Mouse (Mus musculus) thymus, postnatal 10 days (tissue): ENCODE results near the gene H2afz.
"Not testable (repeated sequence)": the region's sequence is repeated elsewhere in the genome, so short reads cannot be mapped to it uniquely, and the experiment has no call there.

Experiments
- DNase-seq, 2 experiments: peaks; one replicate each; pipeline ENCODE4 v3.0.0; 2021; ENCODE audit warnings: low spot score in 2 of 2

H2afz gene

DNA sequence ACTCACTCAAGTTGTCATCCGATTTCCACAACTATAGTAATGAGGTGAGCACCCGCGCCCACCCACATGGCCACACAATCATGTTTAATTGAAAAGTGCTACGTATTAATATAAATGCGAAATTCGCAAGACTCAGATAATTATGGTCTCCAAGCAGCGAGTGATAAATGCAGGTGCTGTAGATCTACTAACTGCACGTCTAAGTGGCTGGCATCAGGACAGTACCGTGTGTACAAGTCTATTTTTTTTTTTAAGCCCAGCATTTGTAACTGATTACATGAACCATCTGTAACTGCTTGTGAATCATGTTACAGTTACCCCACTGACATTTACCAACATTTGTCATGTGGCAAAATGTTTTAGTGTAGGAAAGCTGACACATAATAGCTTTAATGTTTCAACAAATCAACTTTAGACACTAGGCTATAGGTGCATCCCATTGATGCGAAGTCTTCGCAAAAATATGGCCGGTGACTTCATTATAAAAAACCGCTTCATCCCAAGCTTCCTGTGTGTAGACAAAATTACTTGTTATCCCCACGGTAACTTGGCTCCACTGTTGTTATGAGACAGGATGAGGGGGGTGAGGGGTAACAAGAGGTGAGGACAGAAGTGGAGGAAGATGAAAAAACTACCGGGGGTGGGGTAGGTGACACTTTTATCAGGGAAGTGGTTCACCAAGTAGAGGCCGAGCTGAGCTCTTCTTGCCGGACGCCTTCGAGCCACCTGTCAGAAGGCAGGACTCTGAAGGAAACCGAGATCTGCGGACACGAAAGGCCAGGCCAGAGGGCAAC, 760 bp upstream of the H2afz start:
- no peak for DNase-seq

DNA sequence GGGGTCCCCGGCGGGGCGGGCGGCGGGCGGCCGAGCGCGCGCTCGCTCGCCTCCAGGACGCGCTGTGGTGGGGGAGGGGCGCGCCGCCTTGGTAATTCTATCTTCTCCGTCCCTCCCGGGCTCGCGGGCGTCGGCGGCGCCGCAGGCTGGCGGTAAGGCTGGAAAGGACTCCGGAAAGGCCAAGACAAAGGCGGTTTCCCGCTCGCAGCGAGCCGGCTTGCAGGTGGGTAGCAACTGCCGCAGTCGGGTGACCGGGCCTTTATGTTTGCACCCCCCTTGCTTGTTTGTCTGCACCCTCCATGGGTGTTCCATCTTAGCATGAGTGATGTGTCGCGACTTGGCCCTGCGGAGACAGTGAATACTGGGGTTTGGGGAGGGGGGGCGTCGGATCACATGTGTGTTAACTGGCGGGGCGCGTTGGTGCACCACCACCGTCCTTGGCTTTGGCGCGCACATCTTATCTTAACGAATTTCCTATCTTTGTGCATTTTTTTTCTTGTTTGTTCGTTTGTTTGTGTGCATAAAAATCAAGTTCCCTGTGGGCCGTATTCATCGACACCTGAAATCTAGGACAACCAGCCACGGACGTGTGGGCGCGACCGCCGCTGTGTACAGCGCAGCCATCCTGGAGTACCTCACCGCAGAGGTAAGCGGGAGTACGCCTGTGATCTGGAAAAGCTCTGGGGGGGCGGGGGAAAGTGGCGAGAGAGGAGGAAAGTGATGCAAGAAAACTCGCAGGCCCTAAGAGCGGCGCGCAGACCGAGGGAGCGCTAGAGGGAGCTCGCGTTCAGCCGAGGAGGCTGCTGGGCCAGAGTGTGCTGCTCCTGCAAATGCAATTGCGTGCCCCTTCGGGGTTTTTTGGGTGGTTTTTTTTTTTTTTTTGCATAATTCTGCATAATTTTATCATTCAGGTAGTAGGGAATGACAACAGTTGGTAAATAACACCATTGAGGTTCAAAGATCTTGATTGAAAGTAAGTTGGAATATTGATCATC, 998 bp downstream of the H2afz start:
- DNase-seq = peak; percentile 80 to 91

- DNase-seq = no peak
These were observed 2.8 kb downstream of the H2afz start for GRCm38 (mm10) chr3:137867133-137867436.

DNA sequence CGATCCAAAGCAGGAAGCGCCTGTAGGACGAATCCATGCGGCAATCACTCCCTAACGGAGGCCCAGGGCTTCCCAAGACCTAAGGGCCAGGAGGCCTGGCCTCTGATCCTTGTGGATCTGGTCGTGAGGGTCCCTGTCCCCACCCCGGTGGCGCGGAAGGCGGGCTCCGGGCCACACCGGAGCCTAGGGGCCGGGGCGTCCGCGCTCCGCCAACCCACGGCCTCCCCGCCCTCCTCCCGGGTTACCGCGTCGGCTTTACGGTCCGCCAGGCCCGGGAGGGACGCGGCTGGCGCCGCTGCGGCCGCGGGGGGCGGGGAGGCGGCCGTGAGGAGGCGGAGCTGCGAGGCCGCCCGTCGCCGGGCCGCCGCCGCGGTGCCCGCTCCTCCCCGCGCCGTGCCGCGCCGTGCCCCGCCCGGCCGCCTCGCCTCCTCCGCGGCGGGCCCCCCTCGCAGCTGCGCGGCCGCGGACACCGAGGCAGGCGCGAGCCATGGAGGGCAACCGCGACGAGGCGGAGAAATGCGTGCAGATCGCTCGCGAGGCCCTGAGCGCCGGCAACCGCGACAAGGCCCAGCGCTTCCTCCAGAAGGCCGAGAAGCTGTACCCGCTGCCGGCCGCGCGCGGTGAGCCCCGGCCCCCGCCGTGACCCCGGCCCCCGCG, 3.3 kb downstream of the H2afz start, which contains the start of gene Dnajb14:
Gene Dnajb14, plus strand, starts transcription at position 239 of the 657 bp plus-strand sequence.
- peak; percentile 35 to 36 for DNase-seq

- DNase-seq = no peak
These were observed 4.0 kb downstream of the H2afz start for GRCm38 (mm10) chr3:137868094-137868913.

- no peak for DNase-seq
These were observed 5.1 kb downstream of the H2afz start for GRCm38 (mm10) chr3:137869395-137869794.

- no peak for DNase-seq
These were observed 15.0 kb downstream of the H2afz start for GRCm38 (mm10) chr3:137879313-137879712.

- DNase-seq = no peak
These were observed 15.9 kb downstream of the H2afz start for GRCm38 (mm10) chr3:137880109-137880748.

- DNase-seq = no peak
These were observed 16.8 kb downstream of the H2afz start for GRCm38 (mm10) chr3:137881093-137881492.

- no peak for DNase-seq
These were observed 23.7 kb downstream of the H2afz start for GRCm38 (mm10) chr3:137887961-137888360.

DNA sequence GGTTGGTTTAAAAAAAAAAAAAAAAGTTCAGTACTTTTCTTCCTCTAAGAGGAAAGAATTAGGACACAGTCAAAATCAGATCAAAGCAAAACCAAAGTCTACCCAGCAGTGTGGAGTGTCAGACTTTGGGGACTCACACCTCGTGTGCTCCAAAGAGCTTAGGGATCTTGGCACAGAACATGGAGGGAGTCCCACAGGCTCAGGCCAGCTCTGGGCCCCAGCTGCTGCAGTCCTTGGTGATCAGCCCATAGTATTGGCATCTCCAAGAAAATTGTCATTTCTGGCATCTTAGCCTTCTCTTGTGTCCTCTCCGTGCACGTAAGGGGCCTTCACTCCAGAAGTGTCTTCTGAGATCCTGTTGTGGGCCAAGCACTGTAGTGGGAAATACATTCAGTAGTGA, 26.8 kb downstream of the H2afz start:
- DNase-seq = no peak

DNA sequence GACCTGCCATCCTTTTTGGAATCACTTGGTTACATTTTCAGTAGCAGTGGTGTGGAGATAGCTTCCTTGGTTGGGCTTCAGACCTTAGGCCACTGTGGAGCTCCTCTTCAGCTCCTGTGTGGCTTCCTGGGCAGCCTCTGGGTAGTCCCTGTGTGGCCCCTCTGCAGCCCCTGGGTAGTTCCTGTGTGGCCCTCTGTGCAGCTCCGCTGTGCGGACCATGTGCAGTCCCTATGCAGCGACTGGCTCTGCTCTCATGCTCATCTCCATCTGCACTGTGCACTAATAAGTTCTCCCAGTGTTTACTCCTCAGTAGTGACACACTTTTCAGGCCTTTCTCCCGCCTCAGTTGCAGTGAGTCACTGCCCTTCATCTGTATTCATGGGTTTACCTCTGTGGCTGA, 27.8 kb downstream of the H2afz start:
- no peak for DNase-seq

DNA sequence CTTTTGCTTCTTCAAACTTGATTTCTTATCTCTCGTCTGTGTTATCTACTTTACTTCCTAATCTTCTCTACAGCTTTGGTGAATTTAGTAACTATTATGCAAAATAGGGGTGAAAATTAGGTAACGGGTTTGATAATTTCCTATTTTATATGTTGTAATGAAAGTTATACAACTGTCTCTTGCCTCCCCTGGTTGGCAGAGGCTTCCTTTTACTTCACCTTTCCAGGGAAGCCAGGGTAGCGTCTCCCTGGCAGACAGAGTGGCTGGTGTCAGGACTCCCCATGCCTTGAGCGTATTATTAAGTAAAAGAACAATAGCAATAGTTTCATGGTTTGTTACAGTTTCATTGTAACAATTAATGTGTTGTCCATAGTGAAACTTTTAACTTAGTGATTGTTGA, 29.5 kb downstream of the H2afz start:
- no peak for DNase-seq

DNA sequence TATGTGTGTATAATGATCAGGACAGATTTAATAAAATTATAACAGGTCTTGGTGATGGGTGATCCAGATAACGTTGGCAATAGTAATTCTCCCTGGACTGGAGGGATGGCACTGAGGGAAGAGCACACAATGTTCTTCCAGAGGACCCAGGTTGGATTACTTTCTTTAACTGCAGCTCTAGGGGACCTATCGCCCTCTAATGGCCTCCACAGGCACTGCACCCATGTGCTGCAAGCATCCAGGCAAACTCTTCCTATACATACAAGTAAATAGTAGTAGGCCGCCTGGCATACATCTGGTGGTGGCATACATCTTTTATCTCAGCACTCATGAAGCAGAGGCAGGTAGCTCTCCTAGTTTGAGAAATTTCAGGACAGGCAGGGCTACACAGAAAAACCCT, 30.9 kb downstream of the H2afz start:
- no peak for DNase-seq

DNA sequence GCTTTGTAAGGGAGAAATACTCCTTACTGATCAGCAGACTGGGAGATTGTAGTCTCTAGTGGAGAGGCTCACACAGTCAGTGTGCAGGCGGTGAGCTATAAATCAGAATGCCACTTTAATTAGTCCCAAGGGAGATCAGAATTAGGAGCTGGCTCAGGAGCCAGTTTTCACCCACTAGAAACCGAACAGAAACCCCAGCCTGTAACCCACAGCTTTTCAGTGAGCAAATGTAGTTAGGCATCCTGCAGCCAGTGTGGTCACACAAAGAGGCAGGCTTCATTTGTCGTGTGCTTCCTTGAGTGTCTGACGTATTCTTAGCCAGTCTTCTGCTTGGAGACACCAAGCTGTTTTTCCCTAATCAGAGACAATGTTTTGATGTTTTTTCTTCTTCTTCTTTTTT, 32.1 kb downstream of the H2afz start:
- no peak for DNase-seq

GRCm38 (mm10) chr3:137896867-137897266, 32.6 kb downstream of the H2afz start:
- no peak for DNase-seq

- DNase-seq = no peak
These were observed 33.4 kb downstream of the H2afz start for GRCm38 (mm10) chr3:137897685-137898084.

DNA sequence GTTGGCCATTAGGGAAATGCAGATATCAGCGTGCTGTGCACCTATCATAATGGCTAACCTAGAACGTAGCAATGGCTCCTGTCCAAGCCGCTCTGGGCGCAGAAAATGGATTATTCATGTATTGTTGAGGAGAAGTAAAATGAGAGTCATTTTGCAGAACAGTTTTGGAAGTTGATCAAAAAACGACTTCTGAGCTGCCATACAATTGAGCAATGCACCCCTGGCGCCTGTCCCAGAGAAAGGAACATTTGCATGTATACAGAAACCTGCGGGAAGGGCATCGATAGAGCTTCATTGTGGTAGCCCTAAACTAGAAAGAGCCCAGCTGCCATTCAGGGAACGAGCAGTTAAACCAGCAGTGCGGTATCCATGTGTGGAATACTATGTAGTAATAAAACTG, 35.9 kb downstream of the H2afz start:
- DNase-seq = no peak

GRCm38 (mm10) chr3:137913093-137913492, 48.8 kb downstream of the H2afz start:
- no peak for DNase-seq

DNA sequence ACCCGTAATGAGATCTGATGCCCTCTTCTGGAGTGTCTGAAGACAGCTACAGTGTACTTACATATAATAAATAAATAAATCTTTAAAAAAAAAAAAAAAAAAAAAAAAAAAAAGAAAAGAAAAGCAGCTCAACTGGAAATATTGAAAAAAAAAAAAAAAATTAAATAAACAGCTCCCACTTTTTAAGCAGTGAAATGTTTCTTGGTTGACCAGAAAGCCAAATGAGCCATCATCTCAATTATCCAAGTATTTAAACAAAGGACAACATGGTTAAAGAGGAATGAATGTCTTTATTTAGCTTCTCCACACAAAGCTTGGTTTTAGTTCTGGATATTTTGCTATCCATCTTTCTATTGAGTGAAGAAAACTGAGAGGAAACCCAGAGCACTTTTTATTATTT, 50.3 kb downstream of the H2afz start:
- DNase-seq = not testable (repeated sequence)
